Mouse (Mus musculus) liver, postnatal 0 days (tissue): ENCODE data around the gene Ibtk. TPM values are rescaled to one million over a fixed set of nuclear protein-coding genes. Genes with fewer than 3 reads are reported as not detected.

Experiments
- ATAC-seq: fragments of 200-750 bp; cut with Nextera tagmentation; 2 replicates; pipeline ENCODE4 v1.8.0; 2017; ENCODE audit warnings: mild to moderate bottlenecking, moderate library complexity
- DNase-seq: peaks from one replicate; pipeline ENCODE4 v3.0.0-alpha.2; 2016
- H3K27ac ChIP-seq: fragments of 300-500 bp; sonication (generic); 2 replicates; pipeline ENCODE4 v1.5.1; 2014; ENCODE audit warnings: antibody characterized with exemption, moderate library complexity, mild to moderate bottlenecking, low read depth
- H3K27me3 ChIP-seq: fragments of 300-500 bp; sonication (generic); 2 replicates; pipeline ENCODE4 v1.6.1; 2014; ENCODE audit warnings: low read length, control low read depth, mixed read lengths; ENCODE audit not compliant: insufficient read depth
- H3K36me3 ChIP-seq: fragments of 300-500 bp; sonication (generic); replicated peaks from 2 replicates; pipeline ENCODE4 v1.6.1; 2014; ENCODE audit warnings: mild to moderate bottlenecking, control low read depth, low read length, moderate library complexity, mixed read lengths; ENCODE audit not compliant: insufficient read depth
- H3K4me1 ChIP-seq: fragments of 300-500 bp; sonication (generic); 2 replicates; pipeline ENCODE4 v1.6.1; 2014; ENCODE audit warnings: antibody characterized with exemption, mild to moderate bottlenecking, control low read depth; ENCODE audit not compliant: insufficient read depth
- H3K4me2 ChIP-seq: fragments of 300-500 bp; sonication (generic); 2 replicates; pipeline ENCODE4 v1.6.1; 2014; ENCODE audit warnings: low read depth, mild to moderate bottlenecking, low read length, moderate library complexity, mixed read lengths
- H3K4me3 ChIP-seq: fragments of 300-500 bp; sonication (generic); 2 replicates; pipeline ENCODE4 v1.5.1; 2014; ENCODE audit warnings: low read depth, low read length
- H3K9ac ChIP-seq: fragments of 300-500 bp; sonication (generic); replicated peaks from 2 replicates; pipeline ENCODE4 v1.6.1; 2014; ENCODE audit warnings: mild to moderate bottlenecking, moderate library complexity
- H3K9me3 ChIP-seq: fragments of 300-500 bp; sonication (generic); 2 replicates; pipeline ENCODE4 v1.6.1; 2016; ENCODE audit warnings: mild to moderate bottlenecking, control low read depth, low read length, mixed read lengths
- CTCF ChIP-seq: sonication (generic); IDR thresholded peaks from 2 replicates; pipeline ENCODE4 v1.5.1; 2016; ENCODE audit warnings: antibody characterized with exemption, low read depth
- EP300 ChIP-seq: IDR thresholded peaks from 2 replicates; pipeline ENCODE4 v1.6.1; 2016; ENCODE audit warnings: antibody characterized with exemption, low read depth, mild to moderate bottlenecking
- WGBS: fragments of 180-500 bp; shearing (Covaris S2); extraction: QIAGEN DNeasy Blood & Tissue Kit; methylation state at CpG from one replicate; pipeline ENCODE4 v1.1.7; 2014; ENCODE audit not compliant: insufficient replicate concordance; 5-methylcytosine and 5-hydroxymethylcytosine counted together
- polyA plus RNA-seq: library from polyadenylated mRNA; unstranded; fragments of >200 nt; fragmentation: Nextera tagmentation; extraction: Ambion mirVana; gene quantifications from 2 replicates; pipeline ENCODE4 v1.2.1, GENCODE M21; 2015

Gene Ibtk
- polyA plus RNA-seq, 1 experiment from 2014 or later, result 19.4 TPM

DNA sequence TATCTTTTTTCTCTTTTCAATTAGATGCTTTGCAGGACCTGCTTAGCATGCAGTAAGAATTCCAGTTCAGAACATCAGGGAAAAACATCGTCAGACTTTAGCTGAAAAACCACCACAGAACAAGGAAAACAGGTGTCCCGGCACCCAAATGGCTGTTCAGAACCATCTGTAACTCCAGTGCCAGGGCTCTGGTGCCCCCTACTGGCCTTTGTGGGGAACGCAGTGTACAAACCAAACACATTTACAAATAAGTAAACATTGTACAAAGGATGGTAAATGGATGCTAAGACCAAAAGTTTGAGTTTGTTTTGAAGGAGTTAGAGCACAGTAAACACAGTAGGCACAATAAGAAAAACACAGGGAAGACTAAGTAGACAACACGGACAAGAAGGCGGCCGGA is 64.1 kb downstream of the Ibtk start:
- no peak for TF ChIP-seq EP300
- peak; percentile 74 for TF ChIP-seq CTCF
- DNase-seq (peak; percentile 32), ATAC-seq (no peak)
- Histone ChIP-seq H3K27me3 (no peaks in the 10 kb centered on the region), H3K9ac (no peak overlapping the region), H3K9me3 (no peaks in the 10 kb centered on the region), H3K27ac (no peak overlapping the region), H3K4me3 (no peak overlapping the region), H3K4me1 (no peaks in the 10 kb centered on the region), H3K36me3 (peaks cover 28% of the 10 kb centered on the region), H3K4me2 (no peak overlapping the region)
- 91% methylated on average over 6 of the region's 6 CpGs for WGBS

GRCm38 (mm10) chr9:85675131-85675905 is 73.8 kb downstream of the Ibtk start:
- H3K27me3 ChIP-seq, result no peaks in the 10 kb centered on the region
- DNase-seq (no peak), ATAC-seq (no peak)
- H3K27ac ChIP-seq, result no peak overlapping the region
- WGBS, result 76% methylated on average over 10 of the region's 10 CpGs
- no peak overlapping the region for H3K9ac ChIP-seq
- no peaks in the 10 kb centered on the region for H3K9me3 ChIP-seq
- H3K4me3 ChIP-seq, result no peak overlapping the region
- no peaks in the 10 kb centered on the region for H3K36me3 ChIP-seq
- no peak overlapping the region for H3K4me2 ChIP-seq
- no peaks in the 10 kb centered on the region for H3K4me1 ChIP-seq
- no peak for TF ChIP-seq EP300
- TF ChIP-seq CTCF, result no peak

DNA sequence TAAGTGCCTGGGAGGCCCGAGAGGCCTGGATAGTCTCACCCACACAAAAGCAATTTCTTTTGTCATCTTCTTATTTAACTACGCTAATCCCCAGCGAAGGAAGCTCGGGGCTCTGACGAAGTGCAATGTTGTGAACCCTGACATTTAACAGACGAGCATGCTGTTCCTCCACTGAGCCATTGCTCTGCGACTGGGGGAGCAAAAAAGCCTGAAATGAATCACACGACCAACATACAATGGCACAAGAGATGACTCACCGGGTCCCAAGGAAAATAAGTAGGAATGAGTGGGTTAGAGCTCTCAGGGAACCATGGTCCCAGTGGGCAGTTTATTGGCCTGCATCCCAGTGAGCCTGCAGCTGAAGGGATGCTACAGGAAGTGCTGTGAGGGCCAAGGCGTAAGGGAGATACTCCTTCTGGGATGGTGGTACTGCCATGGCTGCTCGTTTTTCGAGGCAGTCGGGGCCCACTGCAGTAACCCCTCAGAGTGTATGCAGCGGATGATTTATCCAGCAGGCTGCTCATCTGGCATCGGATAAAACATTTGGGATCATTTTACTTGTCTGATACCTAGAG is 75.1 kb downstream of the Ibtk start:
- no peak for ATAC-seq
- H3K27ac ChIP-seq, result no peak overlapping the region
- no peaks in the 10 kb centered on the region for H3K27me3 ChIP-seq
- H3K9me3 ChIP-seq, result no peaks in the 10 kb centered on the region
- H3K4me3 ChIP-seq, result no peak overlapping the region
- H3K36me3 ChIP-seq, result no peaks in the 10 kb centered on the region
- H3K9ac ChIP-seq, result no peak overlapping the region
- no peaks in the 10 kb centered on the region for H3K4me1 ChIP-seq
- no peak for TF ChIP-seq EP300
- TF ChIP-seq CTCF, result no peak
- no peak overlapping the region for H3K4me2 ChIP-seq
- WGBS, result 65% methylated on average over 15 of the region's 15 CpGs
- no peak for DNase-seq

- DNase-seq, result no peak
- Histone ChIP-seq H3K27ac (no peak overlapping the region), H3K36me3 (no peaks in the 10 kb centered on the region), H3K9ac (no peak overlapping the region), H3K9me3 (no peaks in the 10 kb centered on the region), H3K4me2 (no peak overlapping the region), H3K4me3 (no peak overlapping the region), H3K4me1 (no peaks in the 10 kb centered on the region), H3K27me3 (no peaks in the 10 kb centered on the region)
- 79% methylated on average over 6 of the region's 6 CpGs for WGBS
- no peak for TF ChIP-seq EP300
- TF ChIP-seq CTCF, result no peak
- no peak for ATAC-seq
These were observed 77.4 kb downstream of the Ibtk start for GRCm38 (mm10) chr9:85671582-85672331.

DNA sequence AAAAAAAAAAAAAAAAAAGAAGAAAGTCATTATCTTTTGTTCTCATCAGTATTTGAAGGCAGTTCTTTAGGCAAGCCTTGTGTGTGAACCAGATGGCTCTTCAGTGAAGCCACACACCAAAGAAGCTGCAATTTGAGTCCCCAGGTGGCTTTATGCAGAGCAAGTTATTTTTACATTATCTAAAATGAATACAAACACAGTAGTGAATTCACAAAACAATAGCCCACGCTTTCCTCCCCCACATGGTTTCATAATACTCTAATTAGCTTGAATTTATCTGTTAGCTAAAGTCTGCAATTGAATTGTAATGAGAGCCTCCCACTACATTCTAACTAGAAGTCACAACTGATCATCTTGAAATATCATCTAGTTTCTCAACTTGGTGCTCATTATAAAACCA is 84.8 kb downstream of the Ibtk start:
- H3K4me1 ChIP-seq, result no peaks in the 10 kb centered on the region
- 64% methylated on average over 1 of the region's 1 CpGs for WGBS
- no peak for ATAC-seq

GRCm38 (mm10) chr9:85663810-85664209 is 85.3 kb downstream of the Ibtk start:
- Histone ChIP-seq H3K27me3 (no peaks in the 10 kb centered on the region), H3K4me1 (no peaks in the 10 kb centered on the region), H3K4me2 (no peak overlapping the region), H3K9me3 (no peaks in the 10 kb centered on the region), H3K36me3 (no peaks in the 10 kb centered on the region), H3K4me3 (no peak overlapping the region), H3K27ac (no peak overlapping the region), H3K9ac (no peak overlapping the region)
- no peak for TF ChIP-seq CTCF
- no peak for TF ChIP-seq EP300
- ATAC-seq (no peak), DNase-seq (no peak)
- 64% methylated on average over 1 of the region's 1 CpGs for WGBS

More for the DNA sequence above, 84.8 kb downstream of the Ibtk start:
- no peak for DNase-seq
- Histone ChIP-seq H3K4me2 (no peak overlapping the region), H3K27ac (no peak overlapping the region), H3K9ac (no peak overlapping the region), H3K4me3 (no peak overlapping the region), H3K27me3 (no peaks in the 10 kb centered on the region), H3K9me3 (no peaks in the 10 kb centered on the region), H3K36me3 (no peaks in the 10 kb centered on the region)
- no peak for TF ChIP-seq CTCF
- TF ChIP-seq EP300, result no peak
